Mouse (Mus musculus) brown adipose tissue, adult 24 weeks (tissue): ENCODE results near the gene Pcca. TPM values are rescaled to one million over a fixed set of nuclear protein-coding genes. Genes with fewer than 3 reads are reported as not detected.

Experiments
- H3K27ac ChIP-seq: fragments of 200-500 bp; replicated peaks from 2 replicates; pipeline ENCODE4 v1.5.1; 2012; ENCODE audit warnings: low read depth, mild to moderate bottlenecking, low read length
- H3K4me1 ChIP-seq: fragments of 200-500 bp; 2 replicates; pipeline ENCODE4 v1.6.1; 2012; ENCODE audit warnings: low read length, mixed read lengths; ENCODE audit not compliant: control insufficient read depth, insufficient read depth, insufficient read length
- H3K4me3 ChIP-seq: fragments of 200-500 bp; 2 replicates; pipeline ENCODE4 v1.5.1; 2012; ENCODE audit warnings: low read depth, mild to moderate bottlenecking, low read length, moderate library complexity; ENCODE audit not compliant: insufficient read depth
- polyA plus RNA-seq: library from polyadenylated mRNA; stranded (reverse); fragments of >200 nt; gene quantifications from 2 replicates; pipeline ENCODE4 v1.2.4, GENCODE M21; 2012; ENCODE audit not compliant: missing spikeins, insufficient read depth, insufficient read length

Pcca gene
- polyA plus RNA-seq, 1 experiment, result 349 TPM

DNA sequence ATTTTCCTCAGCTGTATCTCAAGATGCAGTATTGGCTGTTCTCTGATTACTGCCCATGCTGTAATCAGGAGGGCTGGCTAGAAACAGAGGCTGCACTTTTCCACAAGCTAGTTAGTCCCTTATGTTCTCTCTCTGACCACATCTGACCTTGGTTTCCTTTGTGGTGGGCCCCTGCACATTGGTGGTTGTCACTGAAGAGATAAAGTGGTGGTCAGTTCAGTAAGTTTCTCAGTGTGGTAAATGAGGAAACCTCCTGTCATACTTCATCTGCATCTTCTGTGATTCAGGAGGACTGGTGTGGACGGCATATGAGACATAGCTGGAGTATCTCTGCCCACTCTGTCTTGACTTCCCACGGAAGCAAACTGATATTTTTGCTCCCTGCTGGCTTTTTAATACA is 254.1 kb downstream of the Pcca start:
- no peak overlapping the region for H3K27ac ChIP-seq
- H3K4me1 ChIP-seq, result no peaks in the 10 kb centered on the region
- H3K4me3 ChIP-seq, result no peak overlapping the region

DNA sequence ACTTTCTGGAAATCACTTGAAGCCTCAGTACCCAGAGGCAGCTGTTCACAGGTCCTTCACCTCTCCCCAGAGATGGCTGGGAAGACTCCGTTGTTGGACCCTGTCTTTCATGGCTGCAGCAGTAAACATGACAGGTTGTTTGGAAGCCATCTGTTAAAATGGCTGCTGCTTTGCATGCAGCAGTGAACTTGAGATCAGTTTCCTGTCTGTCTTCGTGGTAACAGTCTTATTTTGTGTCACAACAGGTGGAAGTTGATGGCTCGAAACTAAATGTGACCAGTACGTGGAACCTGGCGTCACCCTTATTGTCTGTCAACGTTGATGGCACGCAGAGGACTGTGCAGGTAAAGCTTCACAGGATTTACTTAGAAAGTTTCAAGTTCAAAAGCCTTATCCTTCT is 256.0 kb downstream of the Pcca start:
- Histone ChIP-seq H3K27ac (no peak overlapping the region), H3K4me1 (no peaks in the 10 kb centered on the region), H3K4me3 (no peak overlapping the region)

DNA sequence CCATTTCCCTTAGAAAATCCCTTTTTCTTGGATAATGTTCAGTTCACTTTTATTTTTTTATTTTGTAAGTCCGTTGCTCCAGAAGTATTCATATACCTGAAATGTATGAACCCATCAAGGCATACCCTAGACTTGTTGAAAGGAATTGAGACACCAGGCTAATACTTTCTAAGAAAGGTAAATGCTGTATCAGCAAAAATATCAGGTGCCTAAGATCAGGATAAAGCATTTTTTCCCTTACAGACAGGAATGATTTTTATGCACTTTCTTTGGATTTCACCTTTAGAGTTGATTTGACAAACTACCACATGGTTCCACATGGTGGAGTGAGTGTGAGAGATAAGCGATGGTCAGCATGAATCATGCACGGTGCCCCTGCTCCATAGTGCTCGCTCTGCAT is 259.2 kb downstream of the Pcca start:
- no peaks in the 10 kb centered on the region for H3K4me1 ChIP-seq
- no peak overlapping the region for H3K27ac ChIP-seq
- no peak overlapping the region for H3K4me3 ChIP-seq

DNA sequence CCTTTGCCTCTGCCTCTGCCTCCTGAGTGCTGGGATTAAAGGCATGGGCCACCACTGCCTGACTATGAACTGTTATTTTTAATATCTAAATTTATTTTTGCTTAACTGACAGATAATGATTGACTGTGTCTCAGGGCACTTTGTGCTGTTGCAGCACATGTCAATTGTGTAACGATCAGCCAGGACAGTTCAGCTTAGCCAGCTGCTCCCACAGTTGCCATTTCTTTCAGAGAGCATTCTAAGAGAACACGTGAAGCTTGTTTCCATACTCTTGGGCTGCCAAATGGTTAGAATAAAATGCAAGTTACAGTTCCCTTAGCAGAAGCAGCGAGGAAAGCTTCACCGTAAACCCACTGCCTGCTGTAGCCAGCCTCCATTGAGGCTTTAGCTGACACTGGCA is 266.2 kb downstream of the Pcca start:
- H3K27ac ChIP-seq, result no peak overlapping the region
- H3K4me1 ChIP-seq, result no peaks in the 10 kb centered on the region
- no peak overlapping the region for H3K4me3 ChIP-seq

DNA sequence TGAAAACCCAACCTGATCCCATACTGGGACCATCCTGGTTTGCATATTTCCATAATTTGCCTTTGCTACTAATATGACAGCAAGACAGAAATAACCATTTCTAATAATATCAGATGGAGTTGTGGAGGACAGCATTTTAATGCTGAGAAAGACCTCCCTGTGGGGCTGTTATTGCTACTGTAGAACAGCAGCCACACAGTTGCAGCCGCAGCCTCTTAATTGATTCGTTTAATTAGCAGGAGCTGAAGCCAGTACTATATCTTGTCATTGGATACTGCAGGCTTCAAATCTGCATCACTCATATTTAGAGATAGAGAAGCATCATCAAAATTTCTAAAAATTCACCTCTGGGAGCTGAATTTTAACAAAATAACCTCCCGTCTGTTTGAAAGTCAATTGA is 286.9 kb downstream of the Pcca start:
- no peak overlapping the region for H3K27ac ChIP-seq
- H3K4me3 ChIP-seq, result no peak overlapping the region
- H3K4me1 ChIP-seq, result no peaks in the 10 kb centered on the region

DNA sequence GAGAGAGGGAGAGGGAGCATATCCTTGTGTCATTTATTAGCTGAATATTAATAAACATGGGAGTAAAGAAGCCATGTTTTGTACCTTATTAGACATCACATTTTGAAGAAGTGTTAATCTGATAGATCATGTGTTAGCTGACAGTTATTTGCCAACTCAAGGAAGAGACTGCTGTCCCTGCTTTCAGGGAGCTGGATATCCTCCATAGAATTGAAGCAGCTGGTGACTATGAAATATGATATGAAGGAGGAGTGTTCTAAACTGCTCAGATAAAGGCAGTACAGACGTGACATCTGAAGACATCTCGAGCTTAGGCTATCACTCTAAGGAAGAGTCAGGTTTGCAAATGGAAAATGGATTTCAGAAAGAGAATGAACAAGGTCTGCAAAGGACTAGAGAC is 289.7 kb downstream of the Pcca start:
- no peak overlapping the region for H3K27ac ChIP-seq
- no peak overlapping the region for H3K4me3 ChIP-seq
- H3K4me1 ChIP-seq, result no peaks in the 10 kb centered on the region

DNA sequence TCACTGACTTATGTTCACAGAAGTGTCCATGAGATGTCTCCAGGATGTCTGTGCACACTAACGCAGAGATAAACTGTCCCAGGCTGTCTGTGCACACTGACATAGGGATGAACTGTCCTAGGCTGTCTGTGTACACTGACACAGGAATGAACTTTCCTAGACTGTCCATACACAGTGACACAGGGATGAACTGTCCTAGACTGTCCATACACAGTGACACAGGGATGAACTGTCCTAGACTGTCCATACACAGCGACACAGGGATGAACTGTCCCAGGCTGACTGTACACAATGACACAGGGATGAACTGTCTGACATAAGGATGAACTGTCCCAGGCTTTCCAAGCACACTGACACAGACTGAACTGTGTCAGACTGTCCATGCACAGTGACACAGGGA is 291.3 kb downstream of the Pcca start:
- Histone ChIP-seq H3K27ac (no peak overlapping the region), H3K4me1 (no peaks in the 10 kb centered on the region), H3K4me3 (no peak overlapping the region)

DNA sequence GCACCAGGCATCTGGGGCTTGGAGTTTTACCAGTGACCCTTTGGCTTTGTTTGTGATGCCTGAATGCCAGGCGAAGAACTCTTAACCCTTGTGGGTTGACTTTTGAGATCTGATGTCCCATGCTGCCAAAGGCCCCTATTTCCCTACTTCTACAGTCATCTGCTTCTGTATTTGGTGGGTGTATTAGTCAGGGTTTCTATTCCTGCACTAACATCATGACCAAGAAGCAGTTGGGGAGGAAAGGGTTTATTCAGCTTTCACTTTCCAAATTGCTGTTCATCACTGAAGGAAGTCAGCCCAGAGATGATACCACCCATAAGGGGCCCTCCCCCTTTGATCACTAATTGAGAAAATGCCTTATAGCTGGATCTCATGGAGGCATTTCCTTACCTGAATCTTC is 296.3 kb downstream of the Pcca start:
- H3K27ac ChIP-seq, result no peak overlapping the region
- no peak overlapping the region for H3K4me3 ChIP-seq
- H3K4me1 ChIP-seq, result no peaks in the 10 kb centered on the region

DNA sequence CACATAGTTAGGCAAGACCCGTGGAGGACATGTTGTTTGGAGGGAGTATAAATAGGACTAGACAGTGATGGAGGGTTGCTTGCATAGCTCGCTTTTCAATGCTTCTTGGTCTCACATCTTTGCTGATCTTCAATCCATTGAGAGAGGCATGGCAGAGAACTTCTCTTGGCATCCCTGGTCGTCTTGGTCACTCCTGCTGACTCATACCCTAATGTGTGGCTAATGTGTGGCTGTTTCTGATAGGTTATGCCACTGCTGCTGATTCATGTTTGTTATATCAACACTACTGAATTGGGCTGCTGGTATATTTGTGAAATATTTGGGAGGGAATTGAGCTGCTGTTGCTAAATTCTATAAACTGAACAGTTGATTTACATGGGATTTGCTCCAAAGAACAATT is 299.5 kb downstream of the Pcca start:
- Histone ChIP-seq H3K27ac (no peak overlapping the region), H3K4me3 (no peak overlapping the region), H3K4me1 (no peaks in the 10 kb centered on the region)

DNA sequence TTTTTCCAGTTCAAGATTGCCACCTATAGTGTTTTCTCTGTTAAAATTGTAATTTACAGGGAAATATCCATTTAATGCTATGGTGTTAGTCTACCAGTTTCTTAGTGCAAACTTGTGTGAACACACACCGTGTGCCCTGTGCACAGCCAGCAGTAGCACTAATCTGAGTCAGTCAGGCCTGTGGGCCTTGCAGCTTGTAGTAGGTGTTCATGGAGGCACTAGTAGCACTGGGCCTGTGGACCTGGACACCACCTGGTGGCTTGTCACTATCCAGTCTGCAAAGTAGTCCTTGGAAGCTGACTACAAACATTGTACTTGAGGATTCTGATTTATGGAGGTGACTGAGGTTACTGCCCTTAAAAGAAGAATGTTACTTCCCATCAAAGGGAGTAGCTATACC is 300.6 kb downstream of the Pcca start:
- Histone ChIP-seq H3K4me1 (no peaks in the 10 kb centered on the region), H3K4me3 (no peak overlapping the region), H3K27ac (no peak overlapping the region)

DNA sequence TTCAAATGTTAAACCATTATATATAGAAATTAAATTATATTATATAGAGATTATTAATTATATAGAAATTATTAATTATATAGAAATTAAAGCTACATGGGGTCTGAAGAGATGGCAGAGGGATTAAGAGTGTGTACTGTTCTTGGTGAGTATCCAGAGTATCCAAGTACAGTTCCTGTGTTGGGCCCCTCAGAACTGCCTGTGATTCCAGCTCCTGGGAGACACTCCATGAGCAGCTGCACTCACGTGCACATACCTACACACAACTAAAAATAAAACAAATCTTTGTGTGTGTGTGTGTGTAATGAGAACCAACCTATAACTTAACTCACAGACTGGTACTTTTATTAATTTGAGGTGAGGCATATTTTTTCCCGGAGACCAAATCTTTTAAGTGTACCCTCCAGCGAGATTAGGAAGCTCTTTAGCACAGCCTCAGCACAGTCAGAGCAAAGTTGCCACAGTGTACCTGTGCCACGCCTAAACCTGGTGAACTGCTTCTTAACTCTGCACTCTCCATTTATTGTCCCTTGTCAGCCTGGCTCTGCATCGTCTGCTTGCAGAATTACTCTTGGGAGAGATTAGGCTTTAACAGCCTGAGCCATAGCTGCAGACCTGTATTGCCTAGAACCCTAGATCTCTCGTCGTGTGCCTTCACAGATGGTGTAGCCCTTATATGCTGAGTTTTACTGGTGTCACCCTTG is 301.5 kb downstream of the Pcca start:
- Histone ChIP-seq H3K4me1 (no peaks in the 10 kb centered on the region), H3K4me3 (no peak overlapping the region), H3K27ac (no peak overlapping the region)

DNA sequence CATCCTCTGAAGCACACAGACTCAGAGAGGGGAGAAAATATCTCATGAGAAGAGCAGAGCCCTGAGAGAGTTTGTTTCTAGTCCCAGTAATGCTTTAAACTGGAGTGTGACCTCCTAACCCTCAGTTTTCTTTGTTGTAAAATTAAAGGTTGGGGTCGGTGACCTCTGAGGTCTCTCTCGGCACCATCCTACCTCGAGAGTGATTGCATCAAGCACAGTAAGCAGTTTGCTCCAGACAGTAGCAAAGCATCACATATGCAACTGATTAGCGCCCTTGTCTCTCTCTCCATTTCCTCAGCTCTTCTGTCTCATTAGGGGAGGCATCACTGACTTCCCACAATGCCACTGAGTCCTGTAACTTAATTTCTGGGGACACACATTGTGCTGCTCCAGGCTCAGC is 302.1 kb downstream of the Pcca start:
- H3K4me3 ChIP-seq, result no peak overlapping the region
- no peaks in the 10 kb centered on the region for H3K4me1 ChIP-seq
- H3K27ac ChIP-seq, result no peak overlapping the region

DNA sequence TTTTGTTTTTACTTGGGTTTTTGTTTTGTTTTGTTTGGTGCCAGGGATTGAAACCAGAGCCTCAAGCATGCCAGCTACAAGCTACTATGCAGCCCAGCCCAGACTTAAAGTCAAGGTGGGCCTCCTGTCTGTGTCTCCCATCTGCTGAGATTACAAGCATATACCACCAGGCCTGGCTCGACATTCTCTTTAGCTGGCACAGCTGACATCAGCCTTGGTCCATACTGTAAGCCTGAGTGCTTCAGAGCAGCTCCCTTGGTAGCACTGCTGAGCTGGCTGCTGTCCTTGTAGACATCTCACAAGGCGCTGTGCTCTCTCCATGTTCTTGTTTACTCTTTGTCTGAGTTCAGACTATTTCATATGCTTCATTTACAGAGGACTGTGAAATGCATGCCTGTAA is 302.9 kb downstream of the Pcca start:
- Histone ChIP-seq H3K4me1 (no peaks in the 10 kb centered on the region), H3K27ac (no peak overlapping the region), H3K4me3 (no peak overlapping the region)

DNA sequence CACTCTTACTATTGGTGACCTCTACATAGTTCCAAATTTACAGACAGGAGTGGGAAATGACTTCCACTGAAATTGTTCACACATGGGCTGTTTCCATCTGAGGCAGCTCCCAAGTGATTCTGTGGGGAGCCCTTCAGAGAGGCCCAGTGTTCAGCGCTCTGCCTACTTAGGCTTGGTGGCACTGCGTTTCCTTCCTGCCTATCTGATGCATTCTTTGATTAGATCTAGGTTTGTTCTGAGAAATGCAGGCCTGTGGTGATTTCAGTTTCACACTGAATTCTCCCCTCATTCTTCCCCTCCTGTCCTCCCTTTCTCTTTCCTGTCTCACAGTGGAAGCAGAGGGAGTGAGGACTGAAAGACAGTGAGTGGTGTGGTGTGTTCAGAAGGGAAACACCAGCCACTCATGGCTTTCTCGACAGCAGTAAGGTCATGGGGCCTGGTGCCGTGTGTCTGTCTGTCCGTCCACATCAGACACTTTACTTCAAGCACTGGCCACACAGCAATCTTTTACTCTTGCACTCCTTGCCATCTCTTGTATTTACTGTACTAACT is 318.5 kb downstream of the Pcca start:
- Histone ChIP-seq H3K27ac (no peak overlapping the region), H3K4me3 (no peak overlapping the region), H3K4me1 (peaks cover 7% of the 10 kb centered on the region)

DNA sequence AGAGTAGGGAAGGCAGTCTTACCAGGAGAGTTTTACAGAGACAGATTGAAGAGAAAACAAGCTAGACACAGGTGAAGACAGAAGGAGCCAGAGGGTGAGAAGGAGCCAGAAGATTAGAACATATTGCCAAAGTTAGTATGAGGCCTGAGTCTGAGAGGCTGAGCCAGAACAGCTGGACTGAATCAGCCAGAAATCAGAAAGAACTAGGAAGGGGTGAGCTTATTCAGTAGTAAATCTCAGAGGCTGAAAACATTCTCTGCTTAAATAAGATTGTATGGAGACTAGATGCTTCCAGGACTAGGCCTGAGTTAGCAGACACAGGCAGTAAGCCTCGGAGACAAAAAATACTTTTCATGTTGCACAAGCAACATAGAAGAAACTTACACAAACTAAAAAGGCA is 325.7 kb downstream of the Pcca start:
- Histone ChIP-seq H3K27ac (no peak overlapping the region), H3K4me3 (no peak overlapping the region), H3K4me1 (no peaks in the 10 kb centered on the region)

DNA sequence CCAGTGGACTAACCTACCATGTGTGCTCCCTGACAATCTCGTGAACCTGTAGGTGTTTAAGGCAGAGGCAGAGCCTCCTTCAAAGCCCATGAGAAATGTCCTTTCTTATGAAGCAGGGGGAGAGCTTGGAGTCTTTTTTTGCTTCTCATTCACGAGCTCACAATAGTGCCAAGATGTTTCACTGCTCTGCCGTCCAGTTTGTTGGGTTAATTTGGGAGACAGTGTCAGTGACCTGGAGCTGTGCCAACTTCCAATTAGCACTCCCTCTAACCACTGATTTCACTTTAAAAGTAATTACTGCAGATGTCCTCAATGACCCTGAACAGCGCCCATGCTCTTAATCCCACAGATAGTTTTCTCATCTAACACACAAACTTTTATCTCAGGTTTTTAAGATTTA is 328.5 kb downstream of the Pcca start:
- H3K4me1 ChIP-seq, result no peaks in the 10 kb centered on the region
- H3K4me3 ChIP-seq, result no peak overlapping the region
- no peak overlapping the region for H3K27ac ChIP-seq
